Mouse (Mus musculus): ENCODE results near the gene Col6a6. TPM values are rescaled to one million over a fixed set of nuclear protein-coding genes. Genes with fewer than 3 reads are reported as not detected.

Col6a6 gene
- polyA plus RNA-seq, 1 experiment from 2014 or later, result 0.29 TPM

GRCm38 (mm10) chr9:105796137-105796536 lies 31.8 kb downstream of the Col6a6 start:
- Histone ChIP-seq H3K27me3 (no peaks in the 10 kb centered on the region), H3K27ac (replicated peaks) (no peak overlapping the region), H3K36me3 (no peaks in the 10 kb centered on the region), H3K4me3 (no peak overlapping the region), H3K4me1 (replicated peaks) (0 out of 2 replicates have a peak, but pooled peaks cover 8% of the 10 kb centered on the region), H3K9ac (no peak overlapping the region), H3K9me3 (no peaks in the 10 kb centered on the region), H3K4me2 (0 out of 2 replicates have a peak overlapping the region, but pooled peaks have one; percentile 14)
- WGBS, result 46% methylated on average over 6 of the region's 6 CpGs
- ATAC-seq (ENCODE audit: low FRiP score, low read depth), result no peak

DNA sequence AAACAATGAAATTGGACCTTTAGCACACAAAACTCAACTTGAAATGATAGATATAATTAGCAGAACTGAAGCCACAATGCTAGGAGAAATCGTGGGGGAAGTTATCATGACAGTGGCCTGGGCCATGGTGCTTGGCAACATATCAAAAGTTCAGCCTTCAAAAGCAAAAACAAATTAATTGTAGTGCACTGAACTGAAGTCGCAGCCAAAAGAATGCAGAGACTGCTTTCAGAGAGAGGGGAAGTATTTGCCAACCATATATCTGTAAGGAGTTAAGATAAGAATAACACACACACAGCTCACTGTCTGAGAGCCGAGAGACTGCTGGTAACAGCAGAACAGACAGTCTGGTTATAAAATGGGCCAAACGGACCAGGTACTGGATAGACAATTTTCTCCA lies 33.0 kb downstream of the Col6a6 start:
- no peak overlapping the region for H3K9ac ChIP-seq
- ATAC-seq (ENCODE audit: low FRiP score, low read depth), result no peak
- no peaks in the 10 kb centered on the region for H3K27me3 ChIP-seq
- H3K4me1 ChIP-seq (replicated peaks), result 0 out of 2 replicates have a peak, but pooled peaks cover 8% of the 10 kb centered on the region
- no peak overlapping the region for H3K4me3 ChIP-seq
- WGBS, result 65% methylated on average over 4 of the region's 4 CpGs
- H3K27ac ChIP-seq (replicated peaks), result no peak overlapping the region
- H3K4me2 ChIP-seq, result no peak overlapping the region
- no peaks in the 10 kb centered on the region for H3K36me3 ChIP-seq
- no peaks in the 10 kb centered on the region for H3K9me3 ChIP-seq

DNA sequence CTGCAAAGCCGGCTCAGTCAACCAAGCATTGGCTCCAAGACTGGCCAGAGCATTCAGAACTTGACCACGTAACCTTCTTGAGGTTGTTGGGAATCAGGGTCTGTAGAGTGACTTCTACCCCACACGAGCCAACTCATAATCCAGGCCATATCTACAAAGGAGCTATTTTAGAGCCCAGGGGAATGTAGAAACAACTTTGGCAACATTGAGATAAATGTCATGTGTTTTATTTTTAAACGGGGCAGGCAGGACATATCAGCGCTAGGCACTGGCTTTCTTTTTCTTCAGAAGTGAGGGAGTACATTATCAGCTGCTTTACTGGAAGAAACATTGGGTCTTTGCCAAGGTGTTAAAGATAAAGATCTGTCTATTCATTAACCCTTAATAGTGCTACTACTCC lies 36.1 kb downstream of the Col6a6 start:
- no peak overlapping the region for H3K9ac ChIP-seq
- H3K27ac ChIP-seq (replicated peaks), result no peak overlapping the region
- H3K27me3 ChIP-seq, result no peaks in the 10 kb centered on the region
- H3K4me1 ChIP-seq (replicated peaks), result 0 out of 2 replicates have a peak, but pooled peaks cover 7% of the 10 kb centered on the region
- no peak overlapping the region for H3K4me2 ChIP-seq
- H3K4me3 ChIP-seq, result no peak overlapping the region
- 83% methylated on average over 5 of the region's 5 CpGs for WGBS
- ATAC-seq (ENCODE audit: low FRiP score, low read depth), result no peak
- no peaks in the 10 kb centered on the region for H3K36me3 ChIP-seq
- no peaks in the 10 kb centered on the region for H3K9me3 ChIP-seq

DNA sequence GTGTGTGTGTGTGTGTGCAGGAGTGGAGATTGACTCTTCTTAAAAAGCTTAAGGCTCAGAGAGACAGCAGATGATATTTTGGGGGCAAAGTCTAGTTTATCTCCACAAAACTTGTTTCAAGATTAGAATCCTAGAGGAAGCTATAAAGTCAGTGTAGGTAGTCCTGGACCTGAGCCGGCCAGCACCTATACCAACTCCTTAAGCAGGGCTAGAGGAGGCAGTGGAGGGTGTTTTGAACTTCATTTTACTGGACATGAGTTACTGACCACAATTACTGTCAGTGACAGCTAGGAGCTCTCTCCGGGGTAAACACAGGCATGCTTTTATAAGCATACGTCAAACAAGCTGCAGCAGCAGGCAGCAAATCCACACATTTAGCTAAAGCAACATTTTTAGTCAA lies 39.8 kb downstream of the Col6a6 start:
- ATAC-seq (ENCODE audit: low FRiP score, low read depth), result no peak
- no peak overlapping the region for H3K9ac ChIP-seq
- no peaks in the 10 kb centered on the region for H3K9me3 ChIP-seq
- no peaks in the 10 kb centered on the region for H3K36me3 ChIP-seq
- no peak overlapping the region for H3K4me2 ChIP-seq
- H3K4me1 ChIP-seq (replicated peaks), result no peaks in the 10 kb centered on the region
- 68% methylated on average over 3 of the region's 3 CpGs for WGBS
- no peak overlapping the region for H3K27ac ChIP-seq (replicated peaks)
- no peaks in the 10 kb centered on the region for H3K27me3 ChIP-seq
- H3K4me3 ChIP-seq, result no peak overlapping the region

- Histone ChIP-seq H3K9ac (no peak overlapping the region), H3K27ac (replicated peaks) (no peak overlapping the region), H3K9me3 (no peaks in the 10 kb centered on the region), H3K4me1 (replicated peaks) (no peaks in the 10 kb centered on the region), H3K4me3 (no peak overlapping the region), H3K4me2 (no peak overlapping the region), H3K27me3 (no peaks in the 10 kb centered on the region), H3K36me3 (no peaks in the 10 kb centered on the region)
- ATAC-seq (ENCODE audit: low FRiP score, low read depth), result no peak
- 84% methylated on average over 11 of the region's 11 CpGs for WGBS
Observed at GRCm38 (mm10) chr9:105787800-105788199, 40.2 kb downstream of the Col6a6 start.

DNA sequence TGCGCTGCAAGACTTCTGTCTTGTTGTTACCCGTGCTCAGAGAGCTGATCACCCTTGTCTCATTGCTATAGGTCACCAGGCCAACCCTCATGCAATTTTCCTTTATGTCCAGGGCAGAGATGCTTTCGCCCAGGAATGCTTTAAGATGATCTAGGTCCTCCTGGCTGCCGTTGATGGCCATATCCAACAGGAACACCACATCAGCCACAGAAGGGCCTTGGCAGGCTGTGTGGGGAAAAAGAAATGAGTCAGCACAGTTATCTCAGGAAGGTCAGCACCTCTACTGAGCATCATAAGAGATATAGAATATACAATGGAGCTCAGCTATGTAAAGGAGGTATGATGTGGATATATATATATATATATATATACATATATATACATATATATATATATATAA lies 43.9 kb downstream of the Col6a6 start:
- Histone ChIP-seq H3K4me2 (no peak overlapping the region), H3K4me1 (replicated peaks) (no peaks in the 10 kb centered on the region), H3K36me3 (no peaks in the 10 kb centered on the region), H3K27ac (replicated peaks) (no peak overlapping the region), H3K4me3 (no peak overlapping the region), H3K27me3 (no peaks in the 10 kb centered on the region), H3K9ac (no peak overlapping the region), H3K9me3 (no peaks in the 10 kb centered on the region)
- 93% methylated on average over 4 of the region's 4 CpGs for WGBS
- no peak for ATAC-seq (ENCODE audit: low FRiP score, low read depth)

GRCm38 (mm10) chr9:105780696-105781095 lies 47.3 kb downstream of the Col6a6 start:
- Histone ChIP-seq H3K27ac (replicated peaks) (no peak overlapping the region), H3K4me2 (no peak overlapping the region), H3K9me3 (no peaks in the 10 kb centered on the region), H3K36me3 (no peaks in the 10 kb centered on the region), H3K9ac (no peak overlapping the region), H3K4me3 (no peak overlapping the region), H3K27me3 (no peaks in the 10 kb centered on the region), H3K4me1 (replicated peaks) (no peaks in the 10 kb centered on the region)
- WGBS, result 95% methylated on average over 15 of the region's 15 CpGs
- no peak for ATAC-seq (ENCODE audit: low FRiP score, low read depth)

DNA sequence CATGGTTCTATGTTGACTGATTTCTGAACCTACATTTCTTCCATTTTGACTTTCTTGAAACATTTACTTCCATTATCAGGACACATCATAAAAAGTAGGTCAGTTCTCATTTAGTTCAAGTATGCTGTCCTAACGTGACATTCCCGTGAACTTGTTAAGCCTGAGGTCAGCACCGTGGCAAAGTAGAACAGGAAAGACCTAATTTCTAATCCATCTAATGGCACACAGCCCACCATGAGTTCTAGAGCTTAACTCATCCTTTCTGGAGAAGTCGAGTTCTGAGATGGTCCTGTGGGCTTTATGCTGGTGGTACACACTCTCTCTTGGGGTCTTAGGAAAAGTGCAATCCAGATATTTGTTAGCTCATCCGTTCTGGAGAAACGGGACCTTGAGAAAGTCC lies 49.2 kb downstream of the Col6a6 start:
- WGBS, result 91% methylated on average over 6 of the region's 6 CpGs
- no peak overlapping the region for H3K27ac ChIP-seq (replicated peaks)

DNA sequence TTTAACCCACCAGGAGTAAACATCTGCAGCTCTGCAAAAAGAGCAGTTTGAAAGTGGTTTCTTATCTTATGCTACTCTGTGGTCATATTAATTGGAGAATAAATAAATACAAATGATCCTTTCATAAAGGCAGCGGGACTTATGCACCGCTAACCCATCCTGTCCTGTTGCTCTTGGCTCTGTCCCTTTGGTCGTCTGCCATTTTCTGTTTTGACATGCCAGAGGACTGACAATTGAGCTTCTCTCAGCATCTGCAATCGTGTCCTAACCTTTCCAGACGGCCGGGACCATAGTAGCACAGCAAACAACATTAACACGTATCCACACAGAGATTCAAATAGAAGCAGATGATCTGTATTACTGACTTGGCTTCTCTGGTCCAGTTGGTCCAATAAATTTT lies 53.1 kb downstream of the Col6a6 start:
- no peak overlapping the region for H3K27ac ChIP-seq (replicated peaks)
- H3K4me3 ChIP-seq, result no peak overlapping the region
- no peaks in the 10 kb centered on the region for H3K27me3 ChIP-seq
- no peak overlapping the region for H3K4me2 ChIP-seq
- WGBS, result 62% methylated on average over 7 of the region's 7 CpGs
- H3K36me3 ChIP-seq, result no peaks in the 10 kb centered on the region
- no peaks in the 10 kb centered on the region for H3K9me3 ChIP-seq
- no peak for ATAC-seq (ENCODE audit: low FRiP score, low read depth)
- peaks cover 10% of the 10 kb centered on the region for H3K4me1 ChIP-seq (replicated peaks)
- H3K9ac ChIP-seq, result no peak overlapping the region

More for the DNA sequence above, 49.2 kb downstream of the Col6a6 start:
- Histone ChIP-seq H3K4me3 (no peak overlapping the region), H3K9ac (no peak overlapping the region), H3K4me2 (no peak overlapping the region), H3K27me3 (no peaks in the 10 kb centered on the region), H3K36me3 (no peaks in the 10 kb centered on the region), H3K4me1 (replicated peaks) (peaks cover 6% of the 10 kb centered on the region; the same call in 1 of the 2 replicates), H3K9me3 (no peaks in the 10 kb centered on the region)
- ATAC-seq (ENCODE audit: low FRiP score, low read depth), result no peak

DNA sequence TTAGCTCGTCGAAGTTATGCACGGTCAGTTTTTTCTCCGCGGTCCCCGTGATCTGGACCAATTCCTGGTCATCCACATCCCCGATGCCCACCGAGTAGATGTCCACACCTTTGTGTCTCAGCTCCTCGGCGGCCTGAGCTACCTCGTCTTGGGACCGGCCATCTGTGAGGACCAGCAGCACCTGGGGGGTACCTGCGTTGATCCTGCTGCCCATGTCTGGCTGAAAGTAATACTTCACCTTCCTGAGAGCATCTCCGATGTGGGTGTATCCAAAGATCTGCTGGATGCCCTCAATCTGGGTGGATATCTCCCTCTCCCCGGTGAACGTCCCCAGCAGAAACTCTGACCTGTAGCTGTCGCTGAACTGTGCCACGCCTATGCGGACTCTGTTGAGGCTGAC lies 53.6 kb downstream of the Col6a6 start:
- ATAC-seq (ENCODE audit: low FRiP score, low read depth), result no peak
- no peak overlapping the region for H3K27ac ChIP-seq (replicated peaks)
- 89% methylated on average over 19 of the region's 19 CpGs for WGBS

DNA sequence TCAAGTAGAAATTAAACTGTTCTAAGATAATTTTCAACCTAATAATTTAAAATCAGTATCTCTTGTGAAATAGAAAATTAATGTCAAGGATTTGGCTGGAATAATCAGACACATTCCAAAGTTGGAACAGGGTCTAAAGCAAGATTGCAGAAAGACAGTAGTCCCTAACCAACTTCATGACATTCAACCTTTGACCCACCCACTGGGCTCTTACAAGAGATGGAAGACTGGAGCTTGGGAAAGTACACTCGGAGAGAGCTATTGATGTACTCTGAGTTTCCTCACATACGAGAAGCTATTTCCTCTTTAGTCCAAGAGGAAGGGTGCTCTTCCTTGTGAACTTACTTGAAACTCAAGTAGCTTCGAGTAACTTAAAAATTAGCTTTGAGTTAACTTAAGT lies 56.6 kb downstream of the Col6a6 start:
- Histone ChIP-seq H3K9ac (no peak overlapping the region), H3K4me3 (no peak overlapping the region), H3K27me3 (no peaks in the 10 kb centered on the region), H3K36me3 (no peaks in the 10 kb centered on the region), H3K4me2 (no peak overlapping the region), H3K27ac (replicated peaks) (no peak overlapping the region), H3K4me1 (replicated peaks) (peaks cover 10% of the 10 kb centered on the region), H3K9me3 (no peaks in the 10 kb centered on the region)
- 78% methylated on average over 3 of the region's 3 CpGs for WGBS
- ATAC-seq (ENCODE audit: low FRiP score, low read depth), result no peak

More for the DNA sequence above, 53.6 kb downstream of the Col6a6 start:
- no peaks in the 10 kb centered on the region for H3K27me3 ChIP-seq
- no peaks in the 10 kb centered on the region for H3K36me3 ChIP-seq
- H3K9me3 ChIP-seq, result no peaks in the 10 kb centered on the region
- no peak overlapping the region for H3K4me2 ChIP-seq
- H3K4me3 ChIP-seq, result no peak overlapping the region
- H3K4me1 ChIP-seq (replicated peaks), result peaks cover 10% of the 10 kb centered on the region
- H3K9ac ChIP-seq, result no peak overlapping the region

DNA sequence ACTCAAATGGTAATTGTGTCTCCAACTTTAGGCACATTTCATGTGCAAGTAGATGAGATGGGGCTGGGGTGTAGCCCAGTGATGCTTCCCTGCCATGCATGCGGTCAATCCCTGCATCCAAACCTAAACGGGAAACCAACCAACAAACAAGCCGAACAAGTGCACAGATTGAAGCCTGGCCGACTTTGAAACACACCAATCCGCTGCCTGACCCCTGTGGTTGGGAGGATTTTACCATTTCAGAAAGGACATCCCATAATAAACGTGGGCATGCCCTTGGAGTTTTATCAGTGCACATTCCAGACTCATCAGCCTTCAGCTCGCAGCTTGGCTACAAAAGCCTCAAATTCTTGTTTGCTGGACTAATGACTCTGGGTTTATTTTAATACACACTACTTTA lies 57.3 kb downstream of the Col6a6 start:
- H3K4me3 ChIP-seq, result no peak overlapping the region

GRCm38 (mm10) chr9:105765891-105766290 lies 62.1 kb downstream of the Col6a6 start:
- ATAC-seq (ENCODE audit: low FRiP score, low read depth), result no peak
- Histone ChIP-seq H3K9ac (no peak overlapping the region), H3K27ac (replicated peaks) (no peak overlapping the region), H3K4me3 (no peak overlapping the region), H3K36me3 (no peaks in the 10 kb centered on the region), H3K27me3 (no peaks in the 10 kb centered on the region), H3K4me1 (replicated peaks) (peaks cover 4% of the 10 kb centered on the region), H3K4me2 (no peak overlapping the region), H3K9me3 (no peaks in the 10 kb centered on the region)
- WGBS, result 77% methylated on average over 2 of the region's 2 CpGs

More for the DNA sequence above, 57.3 kb downstream of the Col6a6 start:
- H3K9me3 ChIP-seq, result no peaks in the 10 kb centered on the region
- no peak overlapping the region for H3K27ac ChIP-seq (replicated peaks)
- H3K9ac ChIP-seq, result no peak overlapping the region
- H3K36me3 ChIP-seq, result no peaks in the 10 kb centered on the region
- H3K4me1 ChIP-seq (replicated peaks), result peaks cover 10% of the 10 kb centered on the region
- no peak overlapping the region for H3K4me2 ChIP-seq
- ATAC-seq (ENCODE audit: low FRiP score, low read depth), result no peak
- no peaks in the 10 kb centered on the region for H3K27me3 ChIP-seq
- WGBS, result 51% methylated on average over 7 of the region's 7 CpGs

All from hindbrain, embryonic 15.5 days (tissue).